Mouse (Mus musculus): ENCODE data around the gene Dop1b.

GRCm38 (mm10) chr16:93826909-93827308, 115.2 kb downstream of the Dop1b start:
- TF ChIP-seq EP300 (IDR thresholded peaks at IDR 0.05; ENCODE audit: low read depth) (no peak), CTCF (IDR thresholded peaks at IDR 0.05; ENCODE audit: low read depth) (no peak)

Measured in liver, embryonic 14.5 days (tissue).